Mouse (Mus musculus) forebrain, embryonic 11.5 days (tissue): Measurements from ENCODE around the gene Pfdn4. TPM values are rescaled to one million over a fixed set of nuclear protein-coding genes. Genes with fewer than 3 reads are reported as not detected.

Experiments
- ATAC-seq: fragments of 200-750 bp; cut with Nextera tagmentation; replicated peaks from 2 replicates; pipeline ENCODE4 v1.8.0; 2017; ENCODE audit warnings: moderate TSS enrichment; ENCODE audit not compliant: low FRiP score
- DNase-seq: peaks from one replicate; pipeline ENCODE4 v3.0.0-alpha.2; 2017; ENCODE audit warnings: low spot score
- H3K27ac ChIP-seq: fragments of 300-500 bp; sonication (generic); 2 replicates; pipeline ENCODE4 v1.5.1; 2014; ENCODE audit warnings: low read depth, low read length
- H3K27me3 ChIP-seq: fragments of 300-500 bp; sonication (generic); 2 replicates; pipeline ENCODE4 v1.6.1; 2014; ENCODE audit warnings: mild to moderate bottlenecking, low read length, mixed read lengths; ENCODE audit not compliant: control insufficient read depth, insufficient read depth
- H3K36me3 ChIP-seq: fragments of 300-500 bp; sonication (generic); 2 replicates; pipeline ENCODE4 v1.6.1; 2014; ENCODE audit warnings: mild to moderate bottlenecking, low read length, moderate library complexity, mixed read lengths; ENCODE audit not compliant: control insufficient read depth, insufficient read depth
- H3K4me1 ChIP-seq: fragments of 300-500 bp; sonication (generic); replicated peaks from 2 replicates; pipeline ENCODE4 v1.6.1; 2014; ENCODE audit warnings: low read length, mixed read lengths; ENCODE audit not compliant: control insufficient read depth, insufficient read depth
- H3K4me2 ChIP-seq: fragments of 300-500 bp; sonication (generic); 2 replicates; pipeline ENCODE4 v1.6.1; 2014; ENCODE audit warnings: low read depth, mild to moderate bottlenecking, low read length, moderate library complexity, mixed read lengths; ENCODE audit not compliant: severe bottlenecking
- H3K4me3 ChIP-seq: fragments of 300-500 bp; sonication (generic); 2 replicates; pipeline ENCODE4 v1.5.1; 2014; ENCODE audit warnings: low read depth, low read length
- H3K9ac ChIP-seq: fragments of 300-500 bp; sonication (generic); 2 replicates; pipeline ENCODE4 v1.6.1; 2014; ENCODE audit warnings: low read length
- H3K9me3 ChIP-seq: fragments of 300-500 bp; sonication (generic); 2 replicates; pipeline ENCODE4 v1.6.1; 2016; ENCODE audit warnings: low read length, mixed read lengths; ENCODE audit not compliant: control insufficient read depth
- WGBS: fragments of 180-500 bp; shearing (Covaris S2); extraction: QIAGEN DNeasy Blood & Tissue Kit; methylation state at CpG from one replicate; pipeline ENCODE4 v1.1.7; 2014; 5-methylcytosine and 5-hydroxymethylcytosine counted together
- polyA plus RNA-seq: library from polyadenylated mRNA; unstranded; fragments of >200 nt; fragmentation: Nextera tagmentation; extraction: Ambion mirVana; gene quantifications from 2 replicates; pipeline ENCODE4 v1.2.1, GENCODE M21; 2014

Pfdn4 gene
- polyA plus RNA-seq, 1 experiment from 2014 or later: 130 TPM

DNA sequence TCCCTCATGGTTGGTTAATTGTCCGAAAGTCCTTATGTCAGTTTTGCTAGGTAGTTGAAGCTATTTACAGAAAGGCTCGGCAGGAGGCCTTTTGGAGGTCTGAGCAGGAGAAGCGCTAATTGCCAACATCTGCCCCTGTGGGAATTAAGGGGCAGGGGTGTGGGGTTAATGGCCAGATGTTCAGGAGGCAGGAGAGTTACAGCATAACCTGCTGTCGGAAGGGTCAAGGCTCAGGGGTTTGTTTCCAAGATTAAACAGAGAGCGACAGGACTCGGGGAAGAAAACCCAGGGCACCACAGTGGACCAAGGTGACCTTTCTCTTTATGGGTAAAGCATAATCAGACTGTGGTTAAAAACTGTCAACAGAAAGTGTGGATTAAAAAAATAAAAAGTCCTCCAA, 51.3 kb downstream of the Pfdn4 start:
- H3K9me3 ChIP-seq: no peaks in the 10 kb centered on the region
- peaks cover 6% of the 10 kb centered on the region for H3K4me1 ChIP-seq
- DNase-seq: no peak
- no peak overlapping the region for H3K4me2 ChIP-seq
- ATAC-seq: no peak
- H3K4me3 ChIP-seq: no peak overlapping the region
- H3K9ac ChIP-seq: no peak overlapping the region
- H3K27me3 ChIP-seq: no peaks in the 10 kb centered on the region
- WGBS: 4% methylated on average over 6 of the region's 6 CpGs
- no peak overlapping the region for H3K27ac ChIP-seq
- no peaks in the 10 kb centered on the region for H3K36me3 ChIP-seq

DNA sequence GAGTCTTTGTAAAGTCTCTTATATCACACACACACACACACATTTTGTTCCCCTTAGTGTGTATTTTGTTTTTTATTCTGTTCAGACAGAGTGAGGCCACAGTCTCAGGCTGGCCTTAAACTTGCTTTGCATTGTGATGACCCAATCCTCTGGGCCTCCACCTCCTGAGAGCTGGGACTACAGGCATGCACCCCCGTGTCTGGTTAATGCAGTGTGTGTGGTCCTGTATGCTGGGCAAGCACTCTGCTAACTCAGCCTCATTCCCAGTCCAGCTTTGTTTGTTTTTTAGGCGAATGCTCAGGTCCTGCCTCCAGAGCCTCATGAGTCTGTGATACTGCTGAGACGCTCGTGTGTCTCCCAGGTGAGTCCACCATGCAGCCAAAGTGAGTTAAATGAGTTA, 51.8 kb downstream of the Pfdn4 start:
- Histone ChIP-seq H3K27ac (no peak overlapping the region), H3K4me3 (no peak overlapping the region), H3K36me3 (no peaks in the 10 kb centered on the region), H3K4me2 (no peak overlapping the region), H3K9ac (no peak overlapping the region), H3K9me3 (no peaks in the 10 kb centered on the region), H3K27me3 (no peaks in the 10 kb centered on the region), H3K4me1 (peaks cover 6% of the 10 kb centered on the region)
- DNase-seq (no peak), ATAC-seq (peak; percentile 34; the same call in 1 of the 2 replicates)
- 28% methylated on average over 4 of the region's 4 CpGs for WGBS

- peaks cover 6% of the 10 kb centered on the region for H3K4me1 ChIP-seq
- no peak overlapping the region for H3K27ac ChIP-seq
- ATAC-seq (no peak), DNase-seq (no peak)
- H3K9me3 ChIP-seq: no peaks in the 10 kb centered on the region
- WGBS: 71% methylated on average over 2 of the region's 2 CpGs
- no peaks in the 10 kb centered on the region for H3K36me3 ChIP-seq
- no peak overlapping the region for H3K9ac ChIP-seq
- no peak overlapping the region for H3K4me3 ChIP-seq
- H3K4me2 ChIP-seq: no peak overlapping the region
- H3K27me3 ChIP-seq: no peaks in the 10 kb centered on the region
Measured at GRCm38 (mm10) chr2:170549146-170549545, 52.9 kb downstream of the Pfdn4 start.

- 36% methylated on average over 5 of the region's 5 CpGs for WGBS
Measured at GRCm38 (mm10) chr2:170550240-170550639, 54.0 kb downstream of the Pfdn4 start.

GRCm38 (mm10) chr2:170552088-170552487, 55.9 kb downstream of the Pfdn4 start:
- 54% methylated on average over 7 of the region's 7 CpGs for WGBS
- Histone ChIP-seq H3K4me1 (peaks cover 6% of the 10 kb centered on the region), H3K4me3 (no peak overlapping the region), H3K27ac (no peak overlapping the region), H3K27me3 (no peaks in the 10 kb centered on the region), H3K9ac (no peak overlapping the region), H3K36me3 (no peaks in the 10 kb centered on the region), H3K4me2 (no peak overlapping the region), H3K9me3 (no peaks in the 10 kb centered on the region)
- ATAC-seq: no peak
- no peak for DNase-seq

More at GRCm38 (mm10) chr2:170550240-170550639, 54.0 kb downstream of the Pfdn4 start:
- Histone ChIP-seq H3K36me3 (no peaks in the 10 kb centered on the region), H3K27me3 (no peaks in the 10 kb centered on the region), H3K9me3 (no peaks in the 10 kb centered on the region), H3K4me3 (no peak overlapping the region), H3K4me1 (peaks cover 6% of the 10 kb centered on the region), H3K27ac (peak overlapping the region; percentile 37; the same call in 1 of the 2 replicates), H3K4me2 (no peak overlapping the region), H3K9ac (no peak overlapping the region)
- DNase-seq: no peak
- ATAC-seq: peak; percentile 46

GRCm38 (mm10) chr2:170563956-170564855, 68.0 kb downstream of the Pfdn4 start:
- Histone ChIP-seq H3K27ac (no peak overlapping the region), H3K4me2 (no peak overlapping the region), H3K36me3 (no peaks in the 10 kb centered on the region), H3K9me3 (no peaks in the 10 kb centered on the region), H3K27me3 (no peaks in the 10 kb centered on the region), H3K9ac (no peak overlapping the region), H3K4me3 (no peak overlapping the region), H3K4me1 (no peaks in the 10 kb centered on the region)
- 86% methylated on average over 15 of the region's 15 CpGs for WGBS
- ATAC-seq: no peak
- DNase-seq: no peak

- Histone ChIP-seq H3K27ac (no peak overlapping the region), H3K36me3 (no peaks in the 10 kb centered on the region), H3K4me2 (no peak overlapping the region), H3K27me3 (no peaks in the 10 kb centered on the region), H3K9ac (no peak overlapping the region), H3K9me3 (no peaks in the 10 kb centered on the region), H3K4me1 (no peaks in the 10 kb centered on the region), H3K4me3 (no peak overlapping the region)
- no peak for DNase-seq
- 91% methylated on average over 8 of the region's 8 CpGs for WGBS
- ATAC-seq: no peak
Measured at GRCm38 (mm10) chr2:170564995-170565394, 68.8 kb downstream of the Pfdn4 start.
